Mouse (Mus musculus): ENCODE results near the gene Clstn1. TPM values are rescaled to one million over a fixed set of nuclear protein-coding genes. Genes with fewer than 3 reads are reported as not detected.

Gene Clstn1
- polyA plus RNA-seq, 1 experiment: 111 TPM

DNA sequence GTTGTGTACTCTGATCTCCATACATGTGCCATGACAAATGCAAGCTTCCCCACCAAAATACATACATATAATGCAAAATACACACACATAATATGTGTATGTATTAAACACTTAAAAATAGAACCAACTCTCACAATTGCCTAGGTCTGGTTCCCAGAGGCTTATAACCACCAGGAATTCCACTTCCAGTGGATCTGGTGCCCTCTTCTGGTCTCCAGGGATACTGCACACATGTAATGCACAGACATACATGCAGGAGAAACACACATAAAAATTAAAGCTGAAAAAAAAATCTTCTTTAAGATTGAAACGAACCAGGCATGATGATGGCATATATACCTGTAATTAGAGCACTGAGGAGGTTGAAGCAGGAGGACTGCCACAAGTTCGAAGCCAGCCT is 5.2 kb downstream of the Clstn1 start:
- Histone ChIP-seq H3K4me1 (ENCODE audit: control insufficient read depth, insufficient read depth, low read length) (no peaks in the 10 kb centered on the region; the same call in none of the 2 replicates), H3K4me3 (replicated peaks; ENCODE audit: extremely low read depth, low read depth, low read length) (no peak overlapping the region)
- 83% methylated on average over 2 of the region's 2 CpGs for WGBS
- no peak for DNase-seq
- TF ChIP-seq POLR2A (IDR thresholded peaks at IDR 0.05; ENCODE audit: borderline replicate concordance, extremely low read depth, low read depth, low read length): no peak

DNA sequence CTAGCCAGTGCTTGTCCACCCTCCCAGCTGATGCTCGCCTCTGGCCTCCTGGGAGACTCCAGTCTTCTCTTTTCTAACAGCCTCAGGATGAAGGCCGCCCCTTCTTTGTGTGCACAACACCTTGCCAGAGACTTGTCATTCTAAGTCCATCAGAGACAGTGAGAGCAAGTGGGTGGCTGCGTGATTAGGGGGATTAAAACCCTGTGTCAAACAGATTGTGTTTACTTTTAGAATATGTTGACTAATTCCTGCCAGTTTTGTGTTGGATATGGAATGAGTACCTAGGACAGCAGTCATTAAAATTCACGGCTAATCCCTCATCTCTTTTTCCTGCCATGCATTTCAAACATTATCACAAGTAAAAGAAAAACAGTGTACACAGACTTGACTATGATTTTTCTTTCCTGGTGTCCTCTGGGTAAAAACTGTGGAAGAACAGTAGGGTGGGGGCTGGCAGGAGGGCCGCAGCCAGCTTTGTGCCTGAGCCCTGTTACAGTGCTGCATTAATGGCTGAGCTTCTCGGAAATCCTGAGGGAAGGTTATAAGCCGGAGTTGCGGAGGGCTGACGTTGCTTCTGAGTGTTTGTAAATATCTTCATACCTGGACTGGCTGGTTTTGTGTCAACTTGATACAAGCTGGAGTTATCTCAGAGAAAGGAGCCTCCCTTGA is 8.8 kb downstream of the Clstn1 start:
- TF ChIP-seq CTCF (IDR thresholded peaks at IDR 0.05; ENCODE audit: insufficient read depth, low read length) (no peak), POLR2A (IDR thresholded peaks at IDR 0.05; ENCODE audit: borderline replicate concordance, extremely low read depth, low read depth, low read length) (no peak)
- 71% methylated on average over 9 of the region's 9 CpGs for WGBS

DNA sequence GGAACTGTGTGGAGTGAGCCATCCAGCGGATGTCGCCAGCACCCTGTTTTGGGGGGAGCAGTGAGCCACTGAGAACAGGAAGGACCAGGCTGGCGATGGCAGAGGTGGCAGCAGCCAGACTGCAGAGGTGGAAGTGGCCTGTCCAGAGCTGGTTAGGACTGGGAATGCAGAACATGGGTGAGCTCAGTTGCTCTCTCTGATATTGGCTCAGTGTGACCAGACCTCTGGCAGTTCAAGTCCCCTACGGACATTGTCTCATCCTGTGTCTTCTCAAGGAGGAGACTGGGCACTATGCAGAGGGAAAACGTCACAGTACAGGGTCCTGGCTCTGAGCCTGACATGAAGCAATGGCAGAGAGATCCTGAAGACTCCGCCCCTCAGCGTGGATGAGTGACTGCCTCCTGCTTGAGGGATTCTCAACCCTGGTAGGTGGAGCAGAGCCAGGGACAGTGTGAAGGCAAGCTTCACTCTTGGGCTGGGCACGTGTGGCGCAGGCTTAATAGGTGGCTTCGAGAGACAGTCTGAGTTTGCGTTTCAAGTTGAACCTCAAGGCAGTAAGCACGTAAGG is 11.5 kb downstream of the Clstn1 start:
- Histone ChIP-seq H3K4me1 (ENCODE audit: control insufficient read depth, insufficient read depth, low read length) (peaks cover 11% of the 10 kb centered on the region), H3K4me3 (replicated peaks; ENCODE audit: extremely low read depth, low read depth, low read length) (no peak overlapping the region)
- peak; percentile 39 for DNase-seq
- 56% methylated on average over 12 of the region's 12 CpGs for WGBS
- no peak for TF ChIP-seq POLR2A (IDR thresholded peaks at IDR 0.05; ENCODE audit: borderline replicate concordance, extremely low read depth, low read depth, low read length)
- no peak for TF ChIP-seq CTCF (IDR thresholded peaks at IDR 0.05; ENCODE audit: insufficient read depth, low read length)

More for the DNA sequence above, 8.8 kb downstream of the Clstn1 start:
- DNase-seq: no peak
- Histone ChIP-seq H3K4me3 (replicated peaks; ENCODE audit: extremely low read depth, low read depth, low read length) (no peak overlapping the region), H3K4me1 (ENCODE audit: control insufficient read depth, insufficient read depth, low read length) (peaks cover 7% of the 10 kb centered on the region)

DNA sequence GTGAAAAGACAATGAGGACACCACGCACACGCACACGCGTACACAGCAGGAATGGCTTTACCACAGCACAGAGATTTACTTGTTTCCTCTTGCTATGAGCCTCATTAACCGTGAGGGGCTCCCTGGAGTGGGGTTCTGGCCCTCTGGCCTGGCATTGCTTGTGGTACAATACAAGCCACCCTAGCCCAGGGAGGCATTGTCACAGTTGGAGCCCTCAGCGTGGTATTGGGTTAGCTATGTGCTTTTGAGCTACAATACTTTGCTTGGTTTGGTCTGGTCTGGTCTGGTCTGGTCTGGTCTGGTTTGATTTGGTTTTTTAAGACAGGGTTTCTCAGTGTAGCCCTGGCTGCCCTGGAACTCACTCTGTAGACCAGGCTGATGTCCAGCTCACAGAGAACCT is 13.3 kb downstream of the Clstn1 start:
- H3K4me1 ChIP-seq (ENCODE audit: control insufficient read depth, insufficient read depth, low read length): peaks cover 11% of the 10 kb centered on the region
- DNase-seq: no peak
- no peak overlapping the region for H3K4me3 ChIP-seq (replicated peaks; ENCODE audit: extremely low read depth, low read depth, low read length)
- no peak for TF ChIP-seq CTCF (IDR thresholded peaks at IDR 0.05; ENCODE audit: insufficient read depth, low read length)
- no peak for TF ChIP-seq POLR2A (IDR thresholded peaks at IDR 0.05; ENCODE audit: borderline replicate concordance, extremely low read depth, low read depth, low read length)
- WGBS: 97% methylated on average over 6 of the region's 6 CpGs

- H3K4me3 ChIP-seq (replicated peaks; ENCODE audit: extremely low read depth, low read depth, low read length): no peak overlapping the region
- 66% methylated on average over 4 of the region's 4 CpGs for WGBS
- TF ChIP-seq POLR2A (IDR thresholded peaks at IDR 0.05; ENCODE audit: borderline replicate concordance, extremely low read depth, low read depth, low read length): no peak
- no peak for TF ChIP-seq CTCF (IDR thresholded peaks at IDR 0.05; ENCODE audit: insufficient read depth, low read length)
These were observed 13.9 kb downstream of the Clstn1 start for GRCm38 (mm10) chr4:149600130-149600529.

GRCm38 (mm10) chr4:149601484-149601883 is 15.2 kb downstream of the Clstn1 start:
- DNase-seq: peak; percentile 32
- Histone ChIP-seq H3K4me3 (replicated peaks; ENCODE audit: extremely low read depth, low read depth, low read length) (no peak overlapping the region), H3K4me1 (ENCODE audit: control insufficient read depth, insufficient read depth, low read length) (peaks cover 11% of the 10 kb centered on the region)
- WGBS: 35% methylated on average over 4 of the region's 4 CpGs
- TF ChIP-seq POLR2A (IDR thresholded peaks at IDR 0.05; ENCODE audit: borderline replicate concordance, extremely low read depth, low read depth, low read length) (no peak), CTCF (IDR thresholded peaks at IDR 0.05; ENCODE audit: insufficient read depth, low read length) (no peak)

More at GRCm38 (mm10) chr4:149600130-149600529, 13.9 kb downstream of the Clstn1 start:
- DNase-seq: no peak
- H3K4me1 ChIP-seq (ENCODE audit: control insufficient read depth, insufficient read depth, low read length): peaks cover 11% of the 10 kb centered on the region

GRCm38 (mm10) chr4:149602236-149602635 is 16.0 kb downstream of the Clstn1 start:
- DNase-seq: no peak
- Histone ChIP-seq H3K4me3 (replicated peaks; ENCODE audit: extremely low read depth, low read depth, low read length) (no peak overlapping the region), H3K4me1 (ENCODE audit: control insufficient read depth, insufficient read depth, low read length) (peaks cover 11% of the 10 kb centered on the region)
- 50% methylated on average over 7 of the region's 7 CpGs for WGBS
- no peak for TF ChIP-seq POLR2A (IDR thresholded peaks at IDR 0.05; ENCODE audit: borderline replicate concordance, extremely low read depth, low read depth, low read length)

GRCm38 (mm10) chr4:149603860-149604259 is 17.6 kb downstream of the Clstn1 start:
- H3K4me3 ChIP-seq (replicated peaks; ENCODE audit: extremely low read depth, low read depth, low read length): no peak overlapping the region
- peaks cover 10% of the 10 kb centered on the region for H3K4me1 ChIP-seq (ENCODE audit: control insufficient read depth, insufficient read depth, low read length)
- WGBS: 52% methylated on average over 1 of the region's 1 CpGs
- no peak for DNase-seq
- TF ChIP-seq CTCF (IDR thresholded peaks at IDR 0.05; ENCODE audit: insufficient read depth, low read length) (no peak), POLR2A (IDR thresholded peaks at IDR 0.05; ENCODE audit: borderline replicate concordance, extremely low read depth, low read depth, low read length) (no peak)

GRCm38 (mm10) chr4:149604518-149604917 is 18.2 kb downstream of the Clstn1 start:
- WGBS: 84% methylated on average over 3 of the region's 3 CpGs
- no peak for DNase-seq
- Histone ChIP-seq H3K4me1 (ENCODE audit: control insufficient read depth, insufficient read depth, low read length) (peaks cover 10% of the 10 kb centered on the region), H3K4me3 (replicated peaks; ENCODE audit: extremely low read depth, low read depth, low read length) (no peak overlapping the region)
- peak; percentile 14; the same call in 1 of the 2 replicates for TF ChIP-seq CTCF (IDR thresholded peaks at IDR 0.05; ENCODE audit: insufficient read depth, low read length)
- no peak for TF ChIP-seq POLR2A (IDR thresholded peaks at IDR 0.05; ENCODE audit: borderline replicate concordance, extremely low read depth, low read depth, low read length)

DNA sequence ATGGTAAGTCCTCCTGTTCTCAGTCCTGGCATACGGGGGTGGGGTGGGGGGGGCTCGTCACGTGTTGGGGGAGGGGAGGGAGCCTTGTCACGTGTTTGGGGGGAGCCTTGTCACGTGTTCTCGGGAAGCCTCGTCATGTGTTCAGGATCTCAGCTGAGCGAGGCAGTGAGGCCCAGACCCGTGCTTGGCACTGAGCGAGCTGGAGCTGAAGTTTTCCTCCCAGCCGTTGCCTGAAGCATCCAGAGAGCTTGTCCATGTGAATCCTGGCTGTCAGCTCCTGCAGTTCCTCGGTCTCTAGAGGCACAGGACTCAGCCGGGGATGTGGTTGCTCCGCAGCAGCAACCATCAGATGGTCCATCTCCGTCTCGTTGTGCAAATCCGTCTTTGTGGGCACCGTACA is 19.8 kb downstream of the Clstn1 start:
- Histone ChIP-seq H3K4me3 (replicated peaks; ENCODE audit: extremely low read depth, low read depth, low read length) (no peak overlapping the region), H3K4me1 (ENCODE audit: control insufficient read depth, insufficient read depth, low read length) (peaks cover 8% of the 10 kb centered on the region)
- TF ChIP-seq POLR2A (IDR thresholded peaks at IDR 0.05; ENCODE audit: borderline replicate concordance, extremely low read depth, low read depth, low read length): no peak
- DNase-seq: no peak
- 81% methylated on average over 18 of the region's 18 CpGs for WGBS

All from lung, adult 2 months (tissue).